ENCODE assay signal across 11 mouse cellular contexts in genomic region chr8:122102286-122102685, GRCm38 (mm10).
DNase-seq lines count a peak whose midpoint lies in the region; ATAC-seq lines count a peak whose summit lies in the region.
"Had no signal": no experiment of that assay in that cellular context is flagged by ENCODE, and none has a peak within 500 bp of the region (broad histone marks: within the 10 kb centered on the region; RNA-seq: fewer than 3 reads in every experiment).

No protein-coding gene starts in this region.

- H3K27ac ChIP-seq in heart, embryonic 13.5 days (replicated peaks), result peak overlapping the region; percentile 68
- H3K27ac ChIP-seq in lung, embryonic 15.5 days, result 0 out of 2 replicates have a peak overlapping the region, but pooled peaks have one; percentile 29
- H3K27ac ChIP-seq in limb, embryonic 13.5 days, result peak overlapping the region; percentile 78
- H3K27ac ChIP-seq: neural tube, embryonic 13.5 days had no signal

- no peak overlapping the region for H3K4me3 ChIP-seq in heart, embryonic 13.5 days
- H3K4me3 ChIP-seq in lung, embryonic 15.5 days, result no peak overlapping the region
- no peak overlapping the region for H3K4me3 ChIP-seq in limb, embryonic 13.5 days
- H3K4me3 ChIP-seq: neural tube, embryonic 13.5 days had no signal

- no peak for ATAC-seq in heart, embryonic 13.5 days (ENCODE audit: extremely low read depth, insufficient number of reproducible peaks, low FRiP score, low TSS enrichment)
- no peak for ATAC-seq in lung, embryonic 15.5 days (ENCODE audit: borderline replicate concordance, extremely low read depth, low FRiP score, low TSS enrichment)
- peak; percentile 17; the same call in 1 of the 2 replicates for ATAC-seq in limb, embryonic 13.5 days (ENCODE audit: low FRiP score, low read depth)

- DNase-seq in heart, postnatal 25 days (ENCODE audit: low spot score), result no peak
- DNase-seq in lung, adult 18-20 months, result no peak
- peak; percentile 57 for DNase-seq in embryo, embryonic 9.5 days (ENCODE audit: extremely low spot score)
- DNase-seq in liver, result no peak
- no peak for DNase-seq in frontal cortex, postnatal 36 days (ENCODE audit: low spot score in 2 of 2)
- DNase-seq: cerebellum, postnatal 36 days; lung, postnatal 36 days had no signal

- H3K36me3 ChIP-seq in heart, embryonic 13.5 days, result no peaks in the 10 kb centered on the region
- no peaks in the 10 kb centered on the region for H3K36me3 ChIP-seq in lung, embryonic 15.5 days
- H3K36me3 ChIP-seq in limb, embryonic 13.5 days, result no peaks in the 10 kb centered on the region
- H3K36me3 ChIP-seq: neural tube, embryonic 13.5 days had no signal

- H3K4me1 ChIP-seq in heart, embryonic 13.5 days, result peaks cover 59% of the 10 kb centered on the region
- H3K4me1 ChIP-seq in lung, embryonic 15.5 days, result peaks cover 47% of the 10 kb centered on the region
- H3K4me1 ChIP-seq in limb, embryonic 13.5 days, result peaks cover 34% of the 10 kb centered on the region

- 0 out of 2 replicates have a peak, but pooled peaks cover 3% of the 10 kb centered on the region for H3K27me3 ChIP-seq in heart, embryonic 13.5 days (replicated peaks)
- peaks cover 14% of the 10 kb centered on the region; the same call in 1 of the 2 replicates for H3K27me3 ChIP-seq in lung, embryonic 15.5 days
- no peaks in the 10 kb centered on the region; the same call in 1 of the 2 replicates for H3K27me3 ChIP-seq in limb, embryonic 13.5 days
- H3K27me3 ChIP-seq: neural tube, embryonic 13.5 days had no signal

- WGBS in heart, embryonic 13.5 days, result 39% methylated on average over 8 of the region's 8 CpGs
- 28% methylated on average over 8 of the region's 8 CpGs for WGBS in lung, embryonic 15.5 days
- WGBS in limb, embryonic 13.5 days, result 40% methylated on average over 8 of the region's 8 CpGs

- intact Hi-C loops in heart, postnatal 25 days (cut with DNase I), result no loop called here

- H3K9me3 ChIP-seq in heart, embryonic 13.5 days, result no peaks in the 10 kb centered on the region
- H3K9me3 ChIP-seq in lung, embryonic 15.5 days, result no peaks in the 10 kb centered on the region
- no peaks in the 10 kb centered on the region for H3K9me3 ChIP-seq in limb, embryonic 13.5 days
- H3K9me3 ChIP-seq: neural tube, embryonic 13.5 days had no signal

- H3K9ac ChIP-seq in heart, embryonic 13.5 days, result 0 out of 2 replicates have a peak overlapping the region, but pooled peaks have one; percentile 2
- no peak overlapping the region for H3K9ac ChIP-seq in lung, embryonic 15.5 days
- 0 out of 2 replicates have a peak overlapping the region, but pooled peaks have one; percentile 25 for H3K9ac ChIP-seq in limb, embryonic 13.5 days
- H3K9ac ChIP-seq: neural tube, embryonic 13.5 days had no signal

- no peak overlapping the region for H3K4me2 ChIP-seq in heart, embryonic 13.5 days
- H3K4me2 ChIP-seq in lung, embryonic 15.5 days, result no peak overlapping the region
- H3K4me2 ChIP-seq in limb, embryonic 13.5 days (replicated peaks), result peak overlapping the region; percentile 19
- H3K4me2 ChIP-seq: neural tube, embryonic 13.5 days had no signal
